Mouse (Mus musculus) stomach, embryonic 15.5 days (tissue): Measurements from ENCODE around the gene Emc4. TPM values are rescaled to one million over a fixed set of nuclear protein-coding genes. Genes with fewer than 3 reads are reported as not detected.
A peak's percentile ranks its signal among the peaks of the same experiment; 100 is the strongest.

Source experiments
- ATAC-seq: fragments of 200-750 bp; cut with Nextera tagmentation; 2 replicates; pipeline ENCODE4 v1.8.0; 2017; ENCODE audit warnings: low read depth, moderate number of reproducible peaks, moderate TSS enrichment; ENCODE audit not compliant: insufficient read depth, low FRiP score
- H3K27ac ChIP-seq: fragments of 300-500 bp; sonication (generic); 2 replicates; pipeline ENCODE4 v1.5.1; 2015; ENCODE audit warnings: mild to moderate bottlenecking, inconsistent platforms
- H3K27me3 ChIP-seq: fragments of 300-500 bp; sonication (generic); replicated peaks from 2 replicates; pipeline ENCODE4 v1.6.1; 2015; ENCODE audit warnings: inconsistent platforms
- H3K36me3 ChIP-seq: fragments of 300-500 bp; sonication (generic); 2 replicates; pipeline ENCODE4 v1.6.1; 2015; ENCODE audit warnings: inconsistent platforms
- H3K4me1 ChIP-seq: fragments of 300-500 bp; sonication (generic); 2 replicates; pipeline ENCODE4 v1.6.1; 2015; ENCODE audit warnings: inconsistent platforms
- H3K4me2 ChIP-seq: fragments of 300-500 bp; sonication (generic); 2 replicates; pipeline ENCODE4 v1.6.1; 2015; ENCODE audit warnings: mild to moderate bottlenecking, inconsistent platforms
- H3K4me3 ChIP-seq: fragments of 300-500 bp; sonication (generic); replicated peaks from 2 replicates; pipeline ENCODE4 v1.5.1; 2015; ENCODE audit warnings: inconsistent platforms
- H3K9ac ChIP-seq: fragments of 300-500 bp; sonication (generic); 2 replicates; pipeline ENCODE4 v1.6.1; 2015; ENCODE audit warnings: inconsistent platforms
- H3K9me3 ChIP-seq: fragments of 300-500 bp; sonication (generic); 2 replicates; pipeline ENCODE4 v1.6.1; 2016; ENCODE audit warnings: inconsistent platforms
- WGBS: fragments of 180-500 bp; shearing (Covaris S2); methylation state at CpG from one replicate; pipeline ENCODE4 v1.1.7; 2015; 5-methylcytosine and 5-hydroxymethylcytosine counted together
- polyA plus RNA-seq: library from polyadenylated mRNA; unstranded; fragments of >200 nt; fragmentation: Nextera tagmentation; extraction: Ambion mirVana; gene quantifications from 2 replicates; pipeline ENCODE4 v1.2.1, GENCODE M21; 2015

Emc4 gene
- polyA plus RNA-seq, 1 experiment from 2014 or later: 101 TPM

DNA sequence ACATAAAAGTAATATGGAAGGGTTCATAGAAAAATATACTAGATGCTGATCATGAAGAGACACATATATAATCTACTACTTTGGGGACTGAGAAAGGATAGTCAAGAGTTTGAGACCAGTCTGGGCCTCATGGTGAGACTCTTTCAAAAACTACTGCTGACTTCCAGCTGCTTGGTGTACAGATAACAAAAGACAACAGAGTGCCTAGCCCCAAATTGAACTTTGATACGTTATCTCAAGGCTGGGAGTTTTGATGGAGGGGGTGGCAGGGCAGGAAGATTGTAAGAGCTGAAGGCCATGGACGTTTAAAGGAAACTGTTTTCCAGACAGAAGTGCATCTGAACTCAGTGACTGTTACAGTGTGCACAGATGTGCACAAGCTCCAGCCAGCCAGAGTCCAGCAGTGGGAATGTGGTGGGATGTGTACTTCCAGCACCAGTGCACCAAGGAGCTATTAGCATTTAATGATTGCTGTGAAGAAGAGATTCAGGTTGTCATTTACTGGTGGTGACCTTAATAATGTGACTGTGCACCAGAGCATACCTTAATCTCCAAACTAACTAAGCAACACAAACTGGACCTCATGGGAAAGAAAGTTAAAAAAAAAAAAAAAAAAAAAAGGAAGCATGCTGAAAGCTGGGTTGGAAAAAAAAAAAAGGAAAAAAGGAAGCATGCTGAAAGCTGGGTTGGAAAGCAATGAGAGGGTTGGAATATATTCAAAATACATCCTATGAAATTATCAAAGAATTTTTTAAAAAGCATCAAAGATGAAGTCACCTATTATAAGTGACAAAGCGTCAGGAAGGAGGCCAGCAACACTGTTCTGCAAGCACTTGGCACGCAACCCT lies 35.6 kb downstream of the Emc4 start:
- Histone ChIP-seq H3K27me3 (no peaks in the 10 kb centered on the region), H3K9me3 (no peaks in the 10 kb centered on the region), H3K36me3 (0 out of 2 replicates have a peak, but pooled peaks cover 5% of the 10 kb centered on the region), H3K9ac (no peak overlapping the region), H3K4me3 (no peak overlapping the region), H3K4me2 (no peak overlapping the region), H3K27ac (no peak overlapping the region), H3K4me1 (no peaks in the 10 kb centered on the region)
- no peak for ATAC-seq
- WGBS: 63% methylated on average over 4 of the region's 4 CpGs

DNA sequence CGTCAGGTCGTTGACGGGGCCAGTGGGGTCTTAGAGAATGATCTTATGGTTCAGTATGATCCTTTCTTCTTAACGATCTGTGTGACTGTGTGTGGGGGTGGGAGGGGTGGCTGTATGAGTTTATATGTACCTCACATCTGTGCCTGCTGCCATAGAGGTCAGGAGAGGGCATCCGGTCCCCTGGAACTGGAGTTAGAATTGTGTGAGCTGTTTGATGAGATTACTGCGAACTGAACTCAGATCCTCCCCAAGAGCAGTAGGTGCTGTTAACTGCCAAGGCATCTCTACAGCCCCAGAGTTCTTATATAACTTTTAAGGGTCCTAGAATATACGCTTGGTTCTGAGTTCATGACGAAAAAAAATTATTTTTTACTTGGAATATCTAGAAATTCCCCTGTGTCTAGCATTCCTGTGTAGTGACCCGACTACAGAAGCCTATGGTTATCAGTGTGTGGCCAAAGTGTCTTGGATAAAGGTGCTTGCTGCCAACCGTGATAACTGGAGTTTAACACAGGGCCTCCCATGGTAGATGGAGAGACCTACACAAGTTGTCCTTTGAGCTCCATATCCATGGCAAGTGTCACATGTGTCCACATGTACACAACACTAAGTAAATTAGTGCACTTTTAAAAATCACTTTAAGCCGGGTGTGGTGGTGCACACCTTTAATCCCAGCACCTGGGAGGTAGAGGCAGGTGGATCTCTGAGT lies 39.6 kb downstream of the Emc4 start:
- 82% methylated on average over 11 of the region's 11 CpGs for WGBS
- H3K4me1 ChIP-seq: no peaks in the 10 kb centered on the region
- H3K36me3 ChIP-seq: no peaks in the 10 kb centered on the region
- no peaks in the 10 kb centered on the region for H3K27me3 ChIP-seq
- no peak for ATAC-seq
- H3K4me2 ChIP-seq: no peak overlapping the region
- no peak overlapping the region for H3K27ac ChIP-seq
- no peaks in the 10 kb centered on the region for H3K9me3 ChIP-seq
- no peak overlapping the region for H3K9ac ChIP-seq
- H3K4me3 ChIP-seq: no peak overlapping the region

DNA sequence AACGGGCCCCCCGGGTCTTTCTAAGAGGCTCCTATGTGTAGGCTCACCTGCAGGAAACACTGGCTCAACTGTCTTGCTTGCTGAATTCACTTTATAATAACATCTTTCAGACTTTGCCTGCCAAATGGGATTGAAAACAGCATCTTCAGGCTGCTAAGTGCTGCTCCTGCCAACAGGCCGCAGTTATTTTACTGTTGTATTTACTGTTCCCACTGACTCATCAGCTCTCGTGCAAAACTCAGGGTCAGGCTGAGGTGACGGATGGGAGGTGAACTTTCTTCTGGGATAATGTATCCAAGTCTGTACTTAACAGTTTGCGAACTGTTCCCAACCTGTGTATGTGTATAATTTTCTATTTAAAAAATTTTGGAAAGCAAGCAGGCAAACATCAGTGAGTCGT lies 48.9 kb downstream of the Emc4 start:
- WGBS: 52% methylated on average over 7 of the region's 7 CpGs
- Histone ChIP-seq H3K9ac (no peak overlapping the region), H3K36me3 (no peaks in the 10 kb centered on the region), H3K4me2 (no peak overlapping the region), H3K27ac (peak overlapping the region; percentile 59; the same call in 1 of the 2 replicates), H3K4me1 (0 out of 2 replicates have a peak, but pooled peaks cover 3% of the 10 kb centered on the region), H3K4me3 (no peak overlapping the region), H3K9me3 (no peaks in the 10 kb centered on the region), H3K27me3 (no peaks in the 10 kb centered on the region)
- no peak for ATAC-seq

DNA sequence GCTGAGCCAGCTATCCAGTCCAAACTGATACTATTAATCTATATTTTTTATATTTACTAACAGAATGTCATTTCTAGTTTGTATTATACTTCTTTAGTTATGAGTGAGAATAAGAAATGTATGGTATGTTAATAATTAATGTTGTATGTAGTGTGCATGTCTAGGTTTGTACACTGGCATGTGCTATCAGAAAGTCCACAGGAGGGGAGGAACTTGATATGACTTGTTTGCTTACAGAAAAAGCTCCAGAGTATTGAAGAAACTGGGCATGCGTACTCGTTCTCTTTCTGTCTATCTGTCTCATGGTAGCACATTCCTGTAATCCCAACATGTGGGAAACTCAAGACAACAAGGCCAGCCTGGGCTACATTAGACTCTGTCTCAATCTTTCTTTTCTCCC lies 49.6 kb downstream of the Emc4 start:
- H3K9ac ChIP-seq: no peak overlapping the region

DNA sequence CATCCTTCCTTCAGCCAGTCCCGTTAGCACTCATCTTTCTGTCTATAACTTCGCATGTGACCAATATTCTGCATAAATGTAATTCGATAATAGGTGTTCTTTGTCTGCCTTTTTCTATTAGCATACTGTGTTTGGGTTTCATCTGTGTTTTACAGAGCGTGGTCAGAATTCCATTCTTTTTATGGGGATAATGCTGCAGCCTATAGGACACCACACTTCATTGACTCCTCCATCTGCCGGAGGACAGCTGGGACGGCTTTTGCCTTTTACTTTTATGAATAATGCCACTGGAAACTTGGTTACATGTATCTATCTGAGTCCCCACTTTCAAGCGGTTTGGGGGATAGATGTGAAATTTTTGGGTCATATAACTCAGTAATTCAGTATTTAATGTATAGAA lies 52.2 kb downstream of the Emc4 start:
- Histone ChIP-seq H3K9ac (no peak overlapping the region), H3K27ac (no peak overlapping the region), H3K4me2 (no peak overlapping the region), H3K9me3 (no peaks in the 10 kb centered on the region), H3K36me3 (no peaks in the 10 kb centered on the region), H3K27me3 (no peaks in the 10 kb centered on the region), H3K4me1 (0 out of 2 replicates have a peak, but pooled peaks cover 3% of the 10 kb centered on the region), H3K4me3 (no peak overlapping the region)
- ATAC-seq: no peak
- 90% methylated on average over 7 of the region's 7 CpGs for WGBS

More for the DNA sequence above, 49.6 kb downstream of the Emc4 start:
- 78% methylated on average over 2 of the region's 2 CpGs for WGBS
- no peak overlapping the region for H3K4me2 ChIP-seq
- H3K4me3 ChIP-seq: no peak overlapping the region
- H3K36me3 ChIP-seq: no peaks in the 10 kb centered on the region
- H3K4me1 ChIP-seq: 0 out of 2 replicates have a peak, but pooled peaks cover 3% of the 10 kb centered on the region
- ATAC-seq: peak; percentile 53; the same call in 1 of the 2 replicates
- peak overlapping the region; percentile 59; the same call in 1 of the 2 replicates for H3K27ac ChIP-seq
- H3K9me3 ChIP-seq: no peaks in the 10 kb centered on the region
- H3K27me3 ChIP-seq: no peaks in the 10 kb centered on the region

Other genes starting within 250 kb of the Emc4 start
- not detected in 2 replicates for gene Olfr1316, start 233.1 kb downstream of the Emc4 start, polyA plus RNA-seq
- gene Olfr1317, start 227.7 kb downstream of the Emc4 start, polyA plus RNA-seq: not detected in 2 replicates
- not detected in 2 replicates for gene Olfr1318, start 213.8 kb downstream of the Emc4 start, polyA plus RNA-seq
- 27.0 and 28.0 TPM in 2 replicates for gene Lpcat4, start 128.6 kb downstream of the Emc4 start, polyA plus RNA-seq
- gene Nutm1, start 108.7 kb downstream of the Emc4 start, polyA plus RNA-seq: 0.04 TPM in 1 of 2 replicates, not detected in the other
- 213 and 223 TPM in 2 replicates for gene Nop10, start 106.1 kb downstream of the Emc4 start, polyA plus RNA-seq
- 10.5 and 11.8 TPM in 2 replicates for gene Slc12a6, start 102.2 kb downstream of the Emc4 start, polyA plus RNA-seq
- gene Gm21985, start 101.7 kb downstream of the Emc4 start, polyA plus RNA-seq: not detected in 2 replicates
- gene Katnbl1, start 11.2 kb upstream of the Emc4 start, polyA plus RNA-seq: 39.2 and 41.0 TPM in 2 replicates
- 21.5 and 22.2 TPM in 2 replicates for gene Emc7, start 87.0 kb upstream of the Emc4 start, polyA plus RNA-seq
- not detected in 2 replicates for gene Chrm5, start 112.7 kb upstream of the Emc4 start, polyA plus RNA-seq
- gene Aven, start 124.9 kb upstream of the Emc4 start, polyA plus RNA-seq: 8.0 and 8.1 TPM in 2 replicates